Mouse (Mus musculus): ENCODE data around the gene Izumo4.

Gene Izumo4

GRCm38 (mm10) chr10:80686617-80687016, 15.4 kb upstream of the Izumo4 start:
- no peak for DNase-seq (ENCODE audit: low read depth, low spot score)

DNA sequence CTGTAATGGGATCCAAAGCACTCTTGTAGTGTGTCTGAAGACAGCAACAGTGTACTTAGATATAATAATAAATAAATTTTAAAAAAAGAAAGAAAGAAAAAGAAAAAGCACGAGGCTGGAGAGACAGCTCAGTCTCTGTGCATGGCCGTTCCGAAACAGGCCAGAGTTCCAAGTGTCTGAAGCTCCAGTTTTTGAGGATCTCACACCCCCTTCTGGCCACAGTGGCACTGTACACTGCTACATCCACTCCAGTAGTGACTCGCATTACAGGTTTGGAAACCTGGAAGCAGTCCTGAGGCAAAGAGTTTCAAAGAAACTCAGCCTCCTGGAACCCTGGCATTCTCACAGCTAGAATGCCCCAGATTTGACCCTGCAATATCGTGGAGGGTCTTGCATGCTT, 14.1 kb upstream of the Izumo4 start:
- peak; percentile 83 for DNase-seq (ENCODE audit: low read depth, low spot score)

GRCm38 (mm10) chr10:80692249-80693165, 9.5 kb upstream of the Izumo4 start:
- DNase-seq (ENCODE audit: low read depth, low spot score): no peak

GRCm38 (mm10) chr10:80693401-80694045, 8.5 kb upstream of the Izumo4 start:
- DNase-seq (ENCODE audit: low read depth, low spot score): no peak

DNA sequence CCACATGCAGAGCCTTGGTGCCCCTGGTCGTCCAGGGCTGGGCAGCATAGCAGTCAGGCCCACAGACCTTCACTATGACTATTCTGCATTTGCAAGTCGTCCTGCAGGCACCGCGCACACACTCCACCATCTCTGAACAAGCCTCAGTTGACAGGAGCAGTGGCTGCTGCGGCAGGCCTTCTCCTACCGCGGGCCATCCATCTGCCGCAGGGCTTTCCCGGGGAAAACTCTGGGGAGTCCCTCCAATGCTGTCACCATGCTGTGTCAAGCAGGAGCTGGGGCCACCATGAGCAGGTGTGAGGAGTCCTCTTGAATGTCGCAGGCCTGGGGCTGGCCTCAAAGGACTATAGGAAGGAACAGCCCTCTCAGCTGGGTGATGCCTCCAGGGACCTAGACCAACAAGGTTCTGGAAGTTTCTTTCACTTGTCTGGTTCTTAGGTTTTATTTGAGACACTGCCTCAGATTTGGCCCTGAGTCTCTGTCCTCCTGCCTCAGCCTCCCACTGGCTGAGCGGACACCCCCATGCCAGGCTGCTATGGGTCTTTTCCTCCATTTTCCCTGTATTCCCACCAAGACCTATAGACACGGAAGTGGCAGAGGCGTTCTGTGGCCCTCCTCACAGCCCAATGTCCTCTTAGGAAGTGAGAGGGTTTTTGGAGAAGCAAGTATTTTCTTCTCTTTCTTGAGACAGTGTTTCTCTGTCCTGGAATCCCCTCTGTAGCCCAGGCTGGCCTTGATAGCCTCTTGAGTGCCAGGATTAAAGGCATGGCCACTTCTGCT, 7.6 kb upstream of the Izumo4 start:
- no peak for DNase-seq (ENCODE audit: low read depth, low spot score)

DNA sequence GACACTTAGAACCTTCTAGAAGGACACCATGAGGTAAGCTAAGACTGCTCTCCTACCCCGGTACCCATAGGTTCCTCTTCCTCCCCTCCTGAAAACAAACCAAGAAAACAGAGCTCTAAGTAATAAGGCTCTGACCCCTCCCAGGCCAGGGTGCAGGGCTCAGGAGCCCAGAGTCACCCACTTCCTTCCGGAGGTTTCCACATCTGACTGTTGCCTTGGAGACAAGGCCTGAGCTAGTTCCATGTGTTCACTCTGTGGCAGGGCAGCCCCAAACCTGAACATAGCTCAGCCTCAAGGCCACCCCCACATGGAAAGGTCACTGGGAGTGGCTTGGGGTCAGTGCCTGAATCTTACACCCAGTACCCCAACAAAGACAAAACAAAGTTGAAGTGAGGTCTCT, 6.8 kb upstream of the Izumo4 start:
- no peak for DNase-seq (ENCODE audit: low read depth, low spot score)

DNA sequence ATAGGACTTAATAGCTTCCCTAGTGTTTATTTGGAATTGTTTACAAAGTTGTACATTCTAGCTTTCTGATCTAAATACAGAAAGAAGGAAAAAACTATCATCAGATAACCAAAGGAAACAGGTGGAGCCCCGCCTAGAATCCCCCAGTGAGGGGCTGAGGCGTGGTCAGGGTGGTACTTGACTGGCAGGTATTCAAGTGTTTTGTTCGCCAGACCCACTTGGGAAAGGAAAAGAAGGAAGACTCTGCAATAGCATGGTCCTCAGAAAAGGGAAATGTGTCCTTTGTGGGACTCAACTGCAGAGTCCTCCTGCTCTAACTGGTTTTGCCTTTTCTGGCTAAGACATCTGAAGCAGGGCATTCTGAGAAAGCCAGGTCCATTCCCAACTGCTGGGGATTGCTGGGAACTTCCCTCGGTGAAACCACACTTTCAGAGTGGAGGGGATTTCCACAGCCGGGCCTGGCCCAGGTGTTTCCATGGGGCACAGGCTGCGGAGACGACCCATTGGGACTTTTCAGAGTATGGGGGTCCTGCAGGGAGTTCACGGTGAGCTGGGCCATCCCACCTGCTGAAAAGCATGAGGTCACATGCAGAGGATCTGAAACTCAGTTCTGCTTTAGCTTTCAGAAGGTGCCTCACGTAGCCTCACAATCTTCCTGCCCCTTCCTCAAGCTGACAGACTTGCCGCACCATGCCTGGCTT, 6.0 kb upstream of the Izumo4 start:
- DNase-seq (ENCODE audit: low read depth, low spot score): no peak

- no peak for DNase-seq (ENCODE audit: low read depth, low spot score)
Measured at GRCm38 (mm10) chr10:80696502-80697392, 5.2 kb upstream of the Izumo4 start.

DNA sequence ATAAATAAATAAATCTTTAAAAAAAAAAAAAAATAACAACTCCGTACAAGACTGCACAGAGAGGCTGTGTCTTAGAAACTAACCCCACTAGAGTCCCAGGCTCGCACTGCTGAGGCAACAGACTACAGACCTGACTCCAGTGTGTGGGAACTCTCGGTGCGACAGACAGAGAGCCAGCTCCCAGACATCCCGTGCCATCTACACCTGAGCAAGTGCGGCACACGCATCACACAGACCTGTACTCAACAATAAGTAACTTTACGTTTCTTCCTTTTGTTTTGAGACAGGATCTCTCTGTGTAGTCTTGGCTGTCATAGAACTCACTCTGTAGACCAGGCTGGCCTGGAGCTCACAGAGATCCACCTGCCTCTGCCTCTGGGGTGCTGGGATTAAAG, 4.6 kb upstream of the Izumo4 start:
- no peak for DNase-seq (ENCODE audit: low read depth, low spot score)

GRCm38 (mm10) chr10:80697812-80698211, 4.2 kb upstream of the Izumo4 start:
- no peak for DNase-seq (ENCODE audit: low read depth, low spot score)

- DNase-seq (ENCODE audit: low read depth, low spot score): no peak
Measured at GRCm38 (mm10) chr10:80698605-80699004, 3.4 kb upstream of the Izumo4 start.

DNA sequence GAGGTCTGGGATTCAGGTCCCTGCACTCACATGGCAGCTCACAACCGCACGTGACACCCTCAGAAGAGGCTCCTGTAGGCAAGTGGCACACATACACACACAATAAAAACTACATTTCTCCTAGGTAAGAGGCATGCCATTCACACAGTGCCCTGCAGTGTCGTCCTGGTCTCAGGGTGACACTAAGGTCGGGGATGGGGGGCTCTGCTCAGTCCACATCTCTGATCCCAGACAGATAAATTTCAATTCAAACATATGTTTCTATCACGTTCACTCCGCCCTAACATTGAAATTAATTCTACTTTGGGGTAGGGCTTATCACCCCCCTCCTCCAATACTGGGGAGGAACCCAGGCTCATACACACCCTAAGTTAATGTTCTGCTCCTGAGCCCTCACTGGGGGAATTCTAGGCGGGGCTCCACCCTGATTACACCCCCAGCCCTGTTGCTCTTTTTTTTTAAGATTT, 1.9 kb upstream of the Izumo4 start:
- DNase-seq (ENCODE audit: low read depth, low spot score): no peak

DNA sequence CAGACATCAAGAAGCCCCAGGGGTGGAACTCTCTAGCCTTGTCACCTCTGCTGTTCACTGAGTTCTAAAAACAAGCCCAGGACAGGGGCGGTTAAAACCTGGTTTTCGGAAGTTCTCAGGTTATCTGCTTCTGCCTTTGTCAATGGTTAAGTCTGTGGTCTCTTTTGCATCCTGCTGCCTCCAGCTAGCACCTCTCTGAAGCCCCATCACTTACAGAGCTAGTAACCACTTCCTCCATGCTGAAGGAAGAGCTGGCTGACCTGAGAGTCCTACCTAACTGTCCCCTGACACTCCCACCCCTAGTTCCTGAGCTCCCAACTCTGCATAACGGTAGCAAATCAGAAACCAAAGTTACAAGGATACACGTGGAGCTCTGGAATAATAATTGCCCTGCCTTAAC, 1.3 kb upstream of the Izumo4 start:
- DNase-seq (ENCODE audit: low read depth, low spot score): peak; percentile 33

DNA sequence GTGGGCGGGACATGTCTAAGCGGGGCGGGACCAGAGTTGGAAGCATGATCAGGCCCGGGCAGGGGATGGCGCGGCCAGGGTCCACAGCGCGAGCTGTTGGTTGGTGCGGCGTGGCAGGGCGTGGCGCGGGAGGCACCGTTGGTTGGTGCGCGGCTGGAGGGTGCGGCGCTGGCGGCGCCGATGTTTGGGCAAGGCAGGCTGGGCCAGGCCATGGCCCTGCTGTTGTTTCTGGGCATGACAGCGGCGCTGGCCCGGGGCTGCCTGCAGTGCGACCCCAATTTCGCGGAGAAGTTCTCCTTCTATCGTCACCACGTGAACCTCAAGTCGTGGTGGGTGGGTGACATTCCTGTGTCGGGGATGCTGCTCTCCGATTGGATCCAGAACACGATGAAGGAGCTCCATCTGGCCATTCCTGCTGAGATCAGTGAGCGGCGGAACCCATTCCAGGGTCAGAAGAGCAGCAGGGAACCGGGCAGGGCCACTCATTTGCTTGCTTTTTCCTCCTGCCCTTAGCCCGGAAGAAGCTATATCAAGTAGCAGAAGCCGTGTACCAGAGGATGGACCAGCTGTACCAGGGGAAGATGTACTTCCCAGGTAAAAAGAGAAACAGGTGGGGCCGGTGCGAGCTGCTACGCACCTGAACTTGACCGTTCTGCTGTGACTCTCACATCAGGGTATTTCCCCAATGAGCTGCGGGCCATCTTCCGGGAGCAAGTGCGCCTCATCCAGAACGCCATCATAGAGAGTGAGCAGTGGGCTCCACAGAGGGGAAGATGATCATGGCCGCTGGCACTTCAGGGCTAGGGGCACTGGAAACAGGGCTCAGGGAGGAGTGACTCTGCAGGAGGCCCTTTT, 779 bp downstream of the Izumo4 start:
- DNase-seq (ENCODE audit: low read depth, low spot score): peak; percentile 93

GRCm38 (mm10) chr10:80703643-80704042, 1.7 kb downstream of the Izumo4 start:
- no peak for DNase-seq (ENCODE audit: low read depth, low spot score)

GRCm38 (mm10) chr10:80704418-80704817, 2.4 kb downstream of the Izumo4 start:
- no peak for DNase-seq (ENCODE audit: low read depth, low spot score)

GRCm38 (mm10) chr10:80705033-80705432, 3.0 kb downstream of the Izumo4 start:
- DNase-seq (ENCODE audit: low read depth, low spot score): no peak

GRCm38 (mm10) chr10:80705479-80705878, 3.5 kb downstream of the Izumo4 start:
- DNase-seq (ENCODE audit: low read depth, low spot score): no peak

- DNase-seq (ENCODE audit: low read depth, low spot score): no peak
Measured at GRCm38 (mm10) chr10:80710834-80711233, 8.8 kb downstream of the Izumo4 start.

DNA sequence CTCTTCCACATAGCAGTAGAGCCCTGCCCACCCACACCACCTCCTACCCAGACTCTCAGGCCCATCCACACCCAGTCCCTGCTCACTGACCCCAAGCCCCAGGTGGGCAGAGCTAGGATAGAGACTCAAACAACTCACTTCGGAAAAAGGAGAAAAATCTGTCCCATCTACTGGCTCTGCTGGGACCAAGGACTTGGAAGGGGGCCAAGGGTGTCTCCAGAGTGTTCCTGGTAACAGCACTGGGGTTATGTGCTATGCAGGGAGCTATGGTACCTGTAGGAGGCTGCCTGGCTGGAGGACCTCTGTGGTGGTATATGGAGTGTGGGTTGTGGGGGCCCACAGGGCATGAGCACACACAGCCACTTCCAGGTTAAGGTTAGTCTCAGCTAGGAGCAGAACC, 15.3 kb downstream of the Izumo4 start:
- DNase-seq (ENCODE audit: low read depth, low spot score): no peak

Data from 3T3-L1 (cell line).